Mouse (Mus musculus): ENCODE results near the gene Msh4. TPM values are rescaled to one million over a fixed set of nuclear protein-coding genes. Genes with fewer than 3 reads are reported as not detected.

Gene Msh4
- polyA plus RNA-seq, 2 experiments = 0.04 to 0.05 TPM

DNA sequence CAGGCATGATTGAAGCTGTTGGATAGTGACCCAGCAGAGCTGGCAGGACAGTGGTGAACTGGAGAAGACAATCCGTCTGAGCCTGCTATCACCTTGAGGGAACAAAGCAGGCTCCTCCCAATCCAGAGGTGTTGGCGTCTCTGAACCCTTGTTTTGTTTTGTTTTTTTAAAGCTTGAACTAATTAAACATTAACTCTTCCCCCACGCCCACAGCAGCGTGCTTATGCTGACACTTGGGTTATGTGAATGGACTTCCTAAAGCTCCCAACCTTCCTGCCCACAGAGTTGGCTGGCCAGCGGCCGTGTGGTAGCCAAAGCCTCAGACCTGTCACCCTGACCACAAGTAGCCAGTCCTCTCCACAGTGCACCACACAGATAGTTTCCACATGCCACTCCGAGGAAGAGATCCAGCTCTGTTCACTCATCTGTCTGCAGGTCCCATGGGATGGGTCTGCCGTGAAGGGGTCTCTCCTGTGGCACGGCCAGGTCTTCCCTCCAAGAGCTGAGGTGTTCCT, 88.5 kb downstream of the Msh4 start:
- Histone ChIP-seq H3K4me1 (replicated peaks; ENCODE audit: control insufficient read depth in 2 of 2, insufficient read depth in 2 of 2, low read length in 1 of 2) (peaks cover 2 to 6% of the 10 kb centered on the region in 2 experiments; a peak in 1 of 4 replicates), H3K36me3 (replicated peaks; ENCODE audit: control insufficient read depth, insufficient read depth, low read depth) (no peaks in the 10 kb centered on the region), H3K4me3 (ENCODE audit: insufficient read depth in 1 of 2, low read depth in 2 of 2, low read length in 2 of 2) (no peak overlapping the region), H3K9ac (replicated peaks) (no peak overlapping the region), H3K27ac (no peak overlapping the region), H3K9me3 (ENCODE audit: control insufficient read depth, low read length) (no peaks in the 10 kb centered on the region), H3K4me2 (ENCODE audit: low read depth) (no peak overlapping the region), H3K27me3 (ENCODE audit: control insufficient read depth, insufficient read depth, low read length) (no peaks in the 10 kb centered on the region)
- 70% methylated on average over 9 of the region's 9 CpGs for WGBS (ENCODE audit: insufficient replicate concordance)
- no peak for TF ChIP-seq EP300 (IDR thresholded peaks at IDR 0.05; ENCODE audit: low read depth)
- TF ChIP-seq CTCF (IDR thresholded peaks at IDR 0.05; ENCODE audit: low read depth) = no peak
- ATAC-seq (ENCODE audit: insufficient read depth) = no peak
- no peak for DNase-seq (ENCODE audit: low read depth in 3 of 3, low spot score in 3 of 3)

DNA sequence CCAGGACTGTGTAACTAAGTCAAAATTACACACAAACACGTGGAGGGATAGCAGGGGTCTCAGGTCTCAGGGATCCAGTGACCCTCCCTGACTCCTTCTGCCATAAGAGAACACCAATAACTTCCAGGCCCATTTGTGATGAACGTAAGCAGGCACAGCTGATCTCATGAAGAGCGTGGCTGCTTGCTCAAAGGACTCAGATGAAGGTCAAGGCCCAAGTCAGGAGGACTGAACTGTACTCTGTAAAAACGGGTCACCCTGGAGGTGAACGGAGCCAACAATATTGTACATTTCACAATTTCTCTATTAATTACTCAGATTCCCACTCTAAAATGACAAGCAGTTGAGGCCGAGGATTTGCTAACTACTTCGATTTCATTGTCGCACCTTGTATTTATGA, 91.9 kb downstream of the Msh4 start:
- Histone ChIP-seq H3K27me3 (ENCODE audit: control insufficient read depth, insufficient read depth, low read length) (no peaks in the 10 kb centered on the region), H3K9me3 (ENCODE audit: control insufficient read depth, low read length) (no peaks in the 10 kb centered on the region), H3K4me3 (ENCODE audit: insufficient read depth in 1 of 2, low read depth in 2 of 2, low read length in 2 of 2) (no peak overlapping the region), H3K27ac (no peak overlapping the region), H3K4me2 (ENCODE audit: low read depth) (no peak overlapping the region), H3K9ac (replicated peaks) (no peak overlapping the region), H3K36me3 (replicated peaks; ENCODE audit: control insufficient read depth, insufficient read depth, low read depth) (no peaks in the 10 kb centered on the region), H3K4me1 (replicated peaks; ENCODE audit: control insufficient read depth in 2 of 2, insufficient read depth in 2 of 2, low read length in 1 of 2) (peaks cover 2 to 6% of the 10 kb centered on the region in 2 experiments; a peak in 1 of 4 replicates)
- DNase-seq (ENCODE audit: low read depth in 3 of 3, low spot score in 3 of 3) (no peak), ATAC-seq (ENCODE audit: insufficient read depth) (no peak)
- no peak for TF ChIP-seq CTCF (IDR thresholded peaks at IDR 0.05; ENCODE audit: low read depth)
- TF ChIP-seq EP300 (IDR thresholded peaks at IDR 0.05; ENCODE audit: low read depth) = no peak
- WGBS (ENCODE audit: insufficient replicate concordance) = 77% methylated on average over 8 of the region's 8 CpGs

- Histone ChIP-seq H3K36me3 (replicated peaks; ENCODE audit: control insufficient read depth, insufficient read depth, low read depth) (no peaks in the 10 kb centered on the region), H3K27me3 (ENCODE audit: control insufficient read depth, insufficient read depth, low read length) (no peaks in the 10 kb centered on the region), H3K4me3 (ENCODE audit: insufficient read depth in 1 of 2, low read depth in 2 of 2, low read length in 2 of 2) (no peak overlapping the region), H3K9ac (replicated peaks) (no peak overlapping the region; the same call in 1 of the 2 replicates), H3K9me3 (ENCODE audit: control insufficient read depth, low read length) (no peaks in the 10 kb centered on the region), H3K4me1 (replicated peaks; ENCODE audit: control insufficient read depth in 2 of 2, insufficient read depth in 2 of 2, low read length in 1 of 2) (peaks cover 36 to 46% of the 10 kb centered on the region in 2 experiments), H3K27ac (peak overlapping the region; percentile 91), H3K4me2 (ENCODE audit: low read depth) (peak overlapping the region; percentile 61)
- ATAC-seq (ENCODE audit: insufficient read depth) (peak; percentile 17; the same call in 1 of the 2 replicates), DNase-seq (ENCODE audit: low read depth in 3 of 3, low spot score in 3 of 3) (no peak)
- TF ChIP-seq CTCF (IDR thresholded peaks at IDR 0.05; ENCODE audit: low read depth) (no peak), EP300 (IDR thresholded peaks at IDR 0.05; ENCODE audit: low read depth) (no peak)
- WGBS (ENCODE audit: insufficient replicate concordance) = 82% methylated on average over 13 of the region's 13 CpGs
These were observed 97.5 kb downstream of the Msh4 start for GRCm38 (mm10) chr3:153808406-153808805.

DNA sequence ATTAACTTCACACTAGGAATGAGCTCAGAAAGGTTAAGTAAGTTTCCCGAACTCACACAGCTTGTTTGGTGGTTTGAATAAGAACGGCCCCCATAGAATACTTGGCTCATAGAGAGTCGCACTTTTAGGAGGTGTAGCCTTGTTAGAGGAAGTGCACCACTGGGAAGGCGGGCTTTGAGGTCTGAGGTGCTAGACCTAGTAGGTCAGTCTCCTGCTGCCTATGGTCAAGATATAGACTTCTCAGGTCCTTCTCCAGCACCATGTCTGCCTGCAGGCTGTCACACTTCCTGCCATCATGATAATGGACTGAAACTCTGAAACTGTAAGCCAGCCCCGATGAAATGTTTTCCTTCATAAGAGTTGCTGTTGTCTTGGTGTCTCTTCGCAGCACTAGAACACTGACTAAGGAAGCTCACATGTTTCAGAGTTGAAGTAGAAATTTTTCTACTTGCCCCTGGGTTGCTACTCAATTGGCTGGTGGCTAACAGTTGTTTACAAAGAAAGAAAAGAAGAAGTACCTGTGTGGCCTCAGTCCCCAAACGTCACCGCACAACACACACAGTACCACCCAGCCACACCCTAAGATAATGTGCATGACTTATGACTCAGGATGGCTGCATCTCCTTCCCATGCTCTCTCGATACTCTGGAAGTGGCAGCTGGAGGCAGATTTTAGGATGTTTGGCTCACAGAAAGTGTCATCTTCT, 98.3 kb downstream of the Msh4 start:
- peak overlapping the region; percentile 49 for H3K9ac ChIP-seq (replicated peaks)
- no peaks in the 10 kb centered on the region for H3K36me3 ChIP-seq (replicated peaks; ENCODE audit: control insufficient read depth, insufficient read depth, low read depth)

More for the DNA sequence above, 98.3 kb downstream of the Msh4 start:
- peaks cover 44 to 54% of the 10 kb centered on the region in 2 experiments for H3K4me1 ChIP-seq (replicated peaks; ENCODE audit: control insufficient read depth in 2 of 2, insufficient read depth in 2 of 2, low read length in 1 of 2)
- WGBS (ENCODE audit: insufficient replicate concordance) = 55% methylated on average over 9 of the region's 9 CpGs
- DNase-seq (ENCODE audit: low read depth in 3 of 3, low spot score in 3 of 3) (peak in 1 of 3 experiments; percentile 58), ATAC-seq (ENCODE audit: insufficient read depth) (peak; percentile 87)
- H3K27ac ChIP-seq = peak overlapping the region; percentile 91
- peak overlapping the region; percentile 61 for H3K4me2 ChIP-seq (ENCODE audit: low read depth)
- no peaks in the 10 kb centered on the region for H3K27me3 ChIP-seq (ENCODE audit: control insufficient read depth, insufficient read depth, low read length)
- H3K9me3 ChIP-seq (ENCODE audit: control insufficient read depth, low read length) = no peaks in the 10 kb centered on the region
- no peak for TF ChIP-seq CTCF (IDR thresholded peaks at IDR 0.05; ENCODE audit: low read depth)
- 0 out of 2 replicates have a peak, but pooled peaks have one; percentile 11 for TF ChIP-seq EP300 (IDR thresholded peaks at IDR 0.05; ENCODE audit: low read depth)
- no peak overlapping the region; a peak in 1 of 4 replicates for H3K4me3 ChIP-seq (ENCODE audit: insufficient read depth in 1 of 2, low read depth in 2 of 2, low read length in 2 of 2)

Other genes with a start within 250 kb of the Msh4 start
- gene St6galnac3, start 181.0 kb downstream of the Msh4 start, polyA plus RNA-seq (2012; rRNA removed) = 0.74 and 2.9 TPM in 2 replicates
- 5.7 and 8.5 TPM in 2 replicates for gene St6galnac3, start 181.0 kb downstream of the Msh4 start, polyA plus RNA-seq (2014; fragmentation: Nextera tagmentation; extraction: Ambion mirVana)
- gene Asb17, start 61.9 kb downstream of the Msh4 start, polyA plus RNA-seq (2012; rRNA removed) = 0.88 and 1.4 TPM in 2 replicates
- gene Asb17, start 61.9 kb downstream of the Msh4 start, polyA plus RNA-seq (2014; fragmentation: Nextera tagmentation; extraction: Ambion mirVana) = 3.9 and 5.8 TPM in 2 replicates
- 80.9 and 85.5 TPM in 2 replicates for gene Rabggtb, start 6.9 kb upstream of the Msh4 start, polyA plus RNA-seq (2012; rRNA removed)
- 45.5 and 52.4 TPM in 2 replicates for gene Rabggtb, start 6.9 kb upstream of the Msh4 start, polyA plus RNA-seq (2014; fragmentation: Nextera tagmentation; extraction: Ambion mirVana)
- 38.8 and 42.1 TPM in 2 replicates for gene Acadm, start 38.5 kb upstream of the Msh4 start, polyA plus RNA-seq (2012; rRNA removed)
- 57.0 and 60.3 TPM in 2 replicates for gene Acadm, start 38.5 kb upstream of the Msh4 start, polyA plus RNA-seq (2014; fragmentation: Nextera tagmentation; extraction: Ambion mirVana)
- 0.31 and 0.48 TPM in 2 replicates for gene Slc44a5, start 67.3 kb upstream of the Msh4 start, polyA plus RNA-seq (2012; rRNA removed)
- 0.18 and 0.39 TPM in 2 replicates for gene Slc44a5, start 67.3 kb upstream of the Msh4 start, polyA plus RNA-seq (2014; fragmentation: Nextera tagmentation; extraction: Ambion mirVana)